Mouse (Mus musculus) spleen, adult 2 months (tissue): ENCODE measurements at regions not wholly inside any gene's neighbourhood (a gene's known extent, or its start where the extent isn't known, plus 50 kb on each side); places are given as distances from the start of the nearest gene placed in this dataset.

Experiments
- CTCF ChIP-seq: fragments of 200-500 bp; IDR thresholded peaks from 2 replicates; pipeline ENCODE4 v1.5.1; 2011; ENCODE audit warnings: mild to moderate bottlenecking, inconsistent platforms; ENCODE audit not compliant: insufficient read depth, insufficient read length, insufficient replicate concordance; ENCODE audit errors: extremely low read depth
- POLR2A ChIP-seq: fragments of 200-500 bp; IDR thresholded peaks from 2 replicates; pipeline ENCODE4 v1.6.1; 2011; ENCODE audit warnings: low read depth, low read length, inconsistent platforms

DNA sequence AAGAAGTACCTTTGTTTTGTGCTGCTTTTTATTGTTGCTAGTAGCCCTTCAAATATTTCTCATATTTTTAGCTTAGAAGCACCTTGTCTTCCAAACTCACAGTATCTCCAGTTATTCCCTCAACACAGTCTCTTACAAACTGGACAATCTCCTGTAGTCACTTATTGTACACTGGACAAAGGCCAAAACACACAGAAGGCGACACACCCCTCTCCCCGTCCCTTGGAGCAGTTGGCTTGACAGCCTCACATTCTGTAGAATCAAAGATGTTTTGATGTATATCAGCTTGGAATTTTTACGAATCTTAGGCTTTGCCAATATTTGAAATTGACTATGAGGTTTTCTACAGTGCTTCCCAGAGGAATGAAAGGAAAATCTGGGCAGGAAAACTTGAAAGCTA lies 309.8 kb upstream of the Gm5148 start:
- TF ChIP-seq CTCF, result no peak
- no peak for TF ChIP-seq POLR2A
